In the genomic region with DNA sequence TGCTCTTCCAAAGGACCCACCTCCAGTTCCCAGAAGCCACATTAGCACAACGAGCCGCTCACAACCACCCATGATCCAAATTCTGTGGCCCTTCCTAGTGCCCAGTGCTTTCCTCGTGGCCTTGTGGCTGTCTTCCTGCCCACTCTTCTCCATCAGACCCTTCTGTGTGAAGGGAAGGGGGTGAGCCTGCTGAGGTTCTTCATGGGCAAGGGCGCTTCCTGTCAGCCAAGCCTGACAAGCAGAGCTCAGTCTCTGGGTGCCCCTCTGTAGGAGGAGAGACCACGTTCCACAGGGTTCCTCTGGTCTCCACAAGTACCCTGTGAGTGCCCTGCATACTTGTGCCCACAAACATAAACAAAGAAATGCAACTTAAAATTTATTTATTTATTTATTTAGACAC, we compare ENCODE assay signal across 28 mouse cellular contexts. TPM values are rescaled to one million over a fixed set of nuclear protein-coding genes. Genes with fewer than 3 reads are reported as not detected.
A peak's percentile ranks its signal among the peaks of the same experiment; 100 is the strongest.
DNase-seq lines count a peak whose midpoint lies in the region; ATAC-seq and TF ChIP-seq lines count a peak whose summit lies in the region.
"Had no signal": no experiment of that assay in that cellular context is flagged by ENCODE, and none has a peak within 500 bp of the region (broad histone marks: within the 10 kb centered on the region; RNA-seq: fewer than 3 reads in every experiment).

No protein-coding gene starts in this region.

- peaks cover 82% of the 10 kb centered on the region for H3K4me1 ChIP-seq in megakaryocyte, embryonic 14.5 days
- H3K4me1 ChIP-seq in cortical plate, adult 2 months (ENCODE audit: control insufficient read depth, insufficient read depth, low read length) = no peaks in the 10 kb centered on the region
- H3K4me1 ChIP-seq in stomach, postnatal 0 days (replicated peaks; ENCODE audit: control insufficient read depth, insufficient read depth) = no peaks in the 10 kb centered on the region

- H3K9me3 ChIP-seq in megakaryocyte, embryonic 14.5 days = no peaks in the 10 kb centered on the region
- no peaks in the 10 kb centered on the region for H3K9me3 ChIP-seq in stomach, postnatal 0 days (ENCODE audit: control insufficient read depth, low read length)
- H3K9me3 ChIP-seq: embryonic facial prominence, embryonic 13.5 days; embryonic facial prominence, embryonic 15.5 days; forebrain, embryonic 10.5 days; forebrain, embryonic 12.5 days; G1E had no signal

- 92% methylated on average over 5 of the region's 5 CpGs for WGBS in stomach, postnatal 0 days

- TF ChIP-seq EP300 in stomach, postnatal 0 days (optimal IDR thresholded peaks at IDR 0.05) = no peak

- no peak overlapping the region for H3K4me2 ChIP-seq in stomach, postnatal 0 days (replicated peaks; ENCODE audit: low read depth)
- H3K4me2 ChIP-seq: embryonic facial prominence, embryonic 13.5 days; embryonic facial prominence, embryonic 15.5 days; forebrain, embryonic 12.5 days had no signal

- H3K36me3 ChIP-seq in megakaryocyte, embryonic 14.5 days (replicated peaks; ENCODE audit: low read length) = peaks cover 81% of the 10 kb centered on the region
- H3K36me3 ChIP-seq in stomach, postnatal 0 days (ENCODE audit: control insufficient read depth, insufficient read depth, low read length) = peaks cover 11% of the 10 kb centered on the region; the same call in 1 of the 2 replicates

- peak; percentile 79 for DNase-seq in heart, adult 11 months
- DNase-seq in heart, adult 9 months (ENCODE audit: low spot score in 2 of 2) = no peak
- no peak for DNase-seq in stomach, postnatal 0 days (ENCODE audit: low spot score)
- DNase-seq in kidney, postnatal 10 days = no peak
- DNase-seq: adrenal gland, adult 8-10 months; adrenal gland, postnatal 14 days; adrenal gland, postnatal 36 days; B cell, adult 2 months; cerebellum, adult 11-12 months; cerebellum, adult 2 months; cerebellum, adult 9-10 months; cerebellum, postnatal 10 days; cerebellum, postnatal 25 days; embryo, embryonic 11 days had no signal

- H3K4me3 ChIP-seq in megakaryocyte, embryonic 14.5 days (replicated peaks) = peak overlapping the region; percentile 75
- H3K4me3 ChIP-seq in cortical plate, adult 2 months (ENCODE audit: insufficient read depth, low read length) = no peak overlapping the region
- H3K4me3 ChIP-seq in stomach, postnatal 0 days (ENCODE audit: low read depth, low read length) = no peak overlapping the region
- H3K4me3 ChIP-seq: embryonic facial prominence, embryonic 13.5 days; embryonic facial prominence, embryonic 15.5 days; erythroblast, embryonic 14.5 days; forebrain, embryonic 10.5 days; forebrain, embryonic 12.5 days had no signal

- H3K9ac ChIP-seq in stomach, postnatal 0 days (ENCODE audit: low read length) = no peak overlapping the region
- H3K9ac ChIP-seq: embryonic facial prominence, embryonic 13.5 days; embryonic facial prominence, embryonic 15.5 days; forebrain, embryonic 12.5 days had no signal

- no peak overlapping the region for H3K27ac ChIP-seq in cortical plate, adult 2 months (ENCODE audit: insufficient read depth, low read length)
- H3K27ac ChIP-seq in stomach, postnatal 0 days (replicated peaks) = no peak overlapping the region
- H3K27ac ChIP-seq: embryonic facial prominence, embryonic 13.5 days; embryonic facial prominence, embryonic 15.5 days; forebrain, embryonic 10.5 days; forebrain, embryonic 12.5 days had no signal

- no peak for ATAC-seq in megakaryocyte, adult 5-6 weeks (ENCODE audit: poor library complexity, severe bottlenecking)
- peak; percentile 18; the same call in 1 of the 2 replicates for ATAC-seq in stomach, postnatal 0 days (ENCODE audit: low FRiP score, low TSS enrichment)
- ATAC-seq: activated CD4-positive, CD25-positive, alpha-beta regulatory T cell, adult 4 months; CD4-positive, CD25-positive, alpha-beta regulatory T cell, adult 4 months; forebrain, embryonic 14.5 days; Patski had no signal

- TF ChIP-seq POLR2A in cortical plate, adult 2 months (IDR thresholded peaks at IDR 0.05; ENCODE audit: extremely low read depth, insufficient read depth, low read length) = 0 out of 2 replicates have a peak, but pooled peaks have one; percentile 5

- H3K27me3 ChIP-seq in megakaryocyte, embryonic 14.5 days (replicated peaks) = no peaks in the 10 kb centered on the region
- H3K27me3 ChIP-seq in stomach, postnatal 0 days (ENCODE audit: control insufficient read depth, insufficient read depth, low read length) = no peaks in the 10 kb centered on the region
- H3K27me3 ChIP-seq: CH12.LX; embryonic facial prominence, embryonic 13.5 days; embryonic facial prominence, embryonic 15.5 days; forebrain, embryonic 12.5 days; Patski had no signal

- no peak for TF ChIP-seq CTCF in cortical plate, adult 2 months (IDR thresholded peaks at IDR 0.05; ENCODE audit: extremely low read depth, insufficient read depth, low read length)
- TF ChIP-seq CTCF in stomach, postnatal 0 days (IDR thresholded peaks at IDR 0.05; ENCODE audit: low read depth) = no peak

RNA-seq across cellular contexts. Expression of gene Rbx1, which starts 6.2 kb away (rescaled TPM):
- 14.1 and 67.6 TPM in 2 replicates for polyA plus RNA-seq in megakaryocyte, embryonic 14.5 days (2012; ENCODE audit: insufficient read depth, low replicate concordance)
- total RNA-seq in megakaryocyte, adult 5-6 weeks (2015) = 176 and 189 TPM in 2 replicates
- 150 and 189 TPM in 2 replicates for total RNA-seq in megakaryocyte, adult 5-6 weeks (2017)
- polyA plus RNA-seq in cortical plate, adult 2 months (2012; rRNA removed) = 172 and 175 TPM in 2 replicates
- 451 and 460 TPM in 2 replicates for polyA plus RNA-seq in stomach, postnatal 0 days (2015; fragmentation: Nextera tagmentation; extraction: Ambion mirVana)
